Mouse (Mus musculus) retina, embryonic 14.5 days (tissue): Measurements from ENCODE around the gene Tfe3.
"Not testable (repeated sequence)": the region's sequence is repeated elsewhere in the genome, so short reads cannot be mapped to it uniquely, and the experiment has no call there.

Source experiments
- DNase-seq: peaks from one replicate; pipeline ENCODE4 v3.0.0-alpha.2; 2015; ENCODE audit warnings: low spot score

The Tfe3 gene

GRCm38 (mm10) chrX:7753627-7754026 is 8.7 kb upstream of the Tfe3 start:
- not testable (repeated sequence) for DNase-seq

- DNase-seq = no peak
Observed at GRCm38 (mm10) chrX:7762921-7763197, 499 bp downstream of the Tfe3 start.

GRCm38 (mm10) chrX:7763631-7764393 is 1.5 kb downstream of the Tfe3 start:
- no peak for DNase-seq

DNA sequence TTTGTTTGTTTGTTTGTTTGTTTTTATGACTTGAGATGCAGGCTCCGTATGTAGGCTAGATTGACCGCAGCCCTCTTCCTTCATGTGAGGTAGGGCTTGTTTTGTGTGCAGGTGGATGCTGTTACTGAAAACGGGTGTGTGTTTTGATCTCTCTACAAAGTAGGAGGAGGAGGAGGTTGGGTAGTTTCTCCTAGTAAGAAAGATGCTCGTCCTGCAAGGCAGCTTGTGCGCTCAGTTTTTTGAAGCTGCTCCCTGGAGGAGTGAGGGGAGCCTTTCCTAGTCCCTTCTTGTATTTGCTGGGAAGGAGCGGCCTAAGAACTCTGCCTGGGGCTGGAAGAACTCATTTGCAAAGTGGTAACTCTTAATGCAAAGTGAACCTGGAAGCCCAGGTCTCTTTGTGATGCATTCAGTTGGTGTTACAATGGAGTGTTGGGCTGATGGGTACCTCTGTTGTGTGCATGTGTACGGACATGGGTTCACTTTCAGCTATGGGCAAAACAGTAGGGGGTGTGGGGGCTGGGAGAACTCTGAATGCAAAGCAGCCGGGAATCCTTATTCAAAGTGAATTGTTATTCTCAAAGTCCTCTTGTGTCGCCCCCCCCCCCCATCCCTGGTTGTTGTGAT is 2.4 kb downstream of the Tfe3 start:
- DNase-seq = no peak

DNA sequence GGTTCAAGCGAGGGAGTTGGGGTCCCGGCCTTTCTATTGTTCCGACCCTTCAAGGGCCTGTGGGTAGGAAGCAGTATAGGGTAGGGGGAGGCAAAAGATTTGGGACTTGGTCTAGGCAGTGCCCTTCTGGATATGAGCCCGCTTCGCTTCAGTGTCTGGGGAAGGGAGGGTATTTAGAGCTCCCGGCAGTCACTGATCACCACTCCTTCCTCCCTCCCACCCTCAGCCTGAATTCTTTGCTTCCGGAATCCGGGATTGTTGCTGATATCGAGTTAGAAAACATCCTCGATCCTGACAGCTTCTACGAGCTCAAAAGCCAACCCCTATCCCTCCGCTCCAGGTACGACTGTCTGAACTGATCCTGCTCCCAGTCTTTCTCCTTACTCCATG is 2.9 kb downstream of the Tfe3 start:
- DNase-seq = no peak

GRCm38 (mm10) chrX:7765764-7766163 is 3.4 kb downstream of the Tfe3 start:
- peak; percentile 24 for DNase-seq

DNA sequence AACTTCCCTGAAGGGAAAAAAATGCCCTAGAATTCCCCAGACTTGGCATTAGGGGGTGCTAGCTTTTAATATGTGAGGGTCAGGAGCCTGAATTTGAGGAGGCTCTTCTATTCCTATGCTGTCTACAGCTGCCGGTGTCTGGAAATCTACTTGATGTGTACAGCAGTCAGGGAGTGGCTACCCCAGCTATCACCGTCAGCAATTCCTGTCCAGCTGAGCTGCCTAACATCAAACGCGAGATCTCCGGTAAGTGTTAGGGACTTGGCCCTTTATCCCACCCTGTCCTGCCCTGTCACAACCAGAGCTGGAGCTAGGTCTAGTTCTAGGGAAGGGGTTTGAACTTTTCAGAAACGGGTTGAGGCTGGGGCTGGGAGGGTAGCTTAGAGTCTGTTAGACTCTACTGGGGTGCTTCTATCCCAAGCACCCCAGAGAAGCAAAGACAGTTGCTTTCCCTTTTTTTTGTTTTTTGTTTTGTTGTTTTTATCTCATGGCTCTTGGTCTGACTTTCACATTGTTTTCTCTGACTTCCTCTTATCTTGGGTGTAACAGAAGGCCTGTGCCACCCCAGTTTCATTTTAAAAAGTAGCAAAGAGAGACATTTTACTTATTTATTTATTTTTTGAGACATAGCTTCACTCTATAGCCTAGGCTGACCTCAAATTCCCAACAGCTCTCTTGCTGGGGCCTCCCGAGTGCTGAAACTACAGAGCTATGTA is 7.1 kb downstream of the Tfe3 start:
- no peak for DNase-seq

DNA sequence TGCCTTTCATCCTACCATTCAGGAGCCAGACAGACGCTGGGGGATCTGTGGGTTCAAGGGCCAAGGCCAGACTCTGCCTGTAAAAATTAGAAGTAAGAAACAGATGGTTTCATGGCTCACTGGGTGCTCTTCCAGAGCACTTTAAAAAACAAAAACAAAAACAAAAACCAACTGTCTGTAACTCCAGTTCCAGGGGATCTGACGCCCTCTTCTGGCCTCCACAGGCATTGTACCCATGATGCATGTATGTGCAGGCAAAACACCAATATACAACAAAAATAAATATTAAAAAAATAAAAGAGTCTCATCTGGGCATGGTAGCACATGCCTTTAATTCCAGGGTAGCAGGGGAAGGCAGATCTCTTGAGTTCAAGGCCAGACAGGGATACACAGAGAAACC is 10.4 kb downstream of the Tfe3 start:
- no peak for DNase-seq

- DNase-seq = no peak
Observed at GRCm38 (mm10) chrX:7775501-7776205, 13.3 kb downstream of the Tfe3 start.

GRCm38 (mm10) chrX:7776329-7777082 is 14.1 kb downstream of the Tfe3 start:
- peak; percentile 71 for DNase-seq

GRCm38 (mm10) chrX:7778450-7779244 is 16.3 kb downstream of the Tfe3 start:
- no peak for DNase-seq

GRCm38 (mm10) chrX:7779294-7779693 is 16.9 kb downstream of the Tfe3 start:
- DNase-seq = no peak

GRCm38 (mm10) chrX:7782603-7783092 is 20.3 kb downstream of the Tfe3 start:
- DNase-seq = no peak

GRCm38 (mm10) chrX:7789542-7790136 is 27.3 kb downstream of the Tfe3 start, which contains the start of gene Gripap1:
Gene Gripap1 (plus strand): TSS chrX:7789765.
- DNase-seq = peak; percentile 84

DNA sequence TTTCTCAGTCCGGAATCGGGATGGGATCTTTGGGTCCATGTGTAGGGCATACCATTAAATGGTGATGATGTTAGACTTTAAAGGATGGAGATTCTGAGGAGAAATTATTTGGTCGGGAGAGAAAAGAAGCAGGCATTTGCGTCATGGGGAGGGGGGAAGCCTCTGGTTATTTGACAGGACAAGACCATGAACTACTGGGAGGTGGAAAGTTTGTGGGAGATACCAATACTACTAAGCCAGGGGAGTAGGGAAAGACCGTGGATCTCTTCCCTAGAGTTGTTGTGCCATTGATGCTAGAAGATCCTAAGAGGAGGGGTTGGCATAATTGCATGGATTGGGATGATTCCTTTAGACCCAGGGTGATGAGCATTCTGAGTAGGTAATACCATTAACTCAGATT is 27.9 kb downstream of the Tfe3 start:
- no peak for DNase-seq

DNA sequence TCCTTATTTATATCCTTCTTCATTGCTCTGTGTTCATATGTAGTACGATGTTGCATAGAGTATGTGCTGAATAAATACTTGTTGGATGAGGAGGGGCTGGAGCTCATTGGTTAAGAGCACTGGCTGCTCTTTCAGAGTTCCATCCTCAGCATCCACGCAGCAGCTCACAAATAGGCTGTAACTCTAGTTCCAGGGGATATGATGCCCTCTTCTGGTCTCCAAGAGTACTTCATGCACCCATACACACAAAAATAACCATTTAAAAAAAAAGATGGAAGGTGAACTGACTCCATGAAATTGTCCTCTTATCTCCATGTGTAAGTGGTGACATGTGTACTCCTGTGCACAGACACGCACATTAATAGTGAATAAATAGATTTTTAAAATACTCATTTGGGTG is 31.0 kb downstream of the Tfe3 start:
- DNase-seq = peak; percentile 55

DNA sequence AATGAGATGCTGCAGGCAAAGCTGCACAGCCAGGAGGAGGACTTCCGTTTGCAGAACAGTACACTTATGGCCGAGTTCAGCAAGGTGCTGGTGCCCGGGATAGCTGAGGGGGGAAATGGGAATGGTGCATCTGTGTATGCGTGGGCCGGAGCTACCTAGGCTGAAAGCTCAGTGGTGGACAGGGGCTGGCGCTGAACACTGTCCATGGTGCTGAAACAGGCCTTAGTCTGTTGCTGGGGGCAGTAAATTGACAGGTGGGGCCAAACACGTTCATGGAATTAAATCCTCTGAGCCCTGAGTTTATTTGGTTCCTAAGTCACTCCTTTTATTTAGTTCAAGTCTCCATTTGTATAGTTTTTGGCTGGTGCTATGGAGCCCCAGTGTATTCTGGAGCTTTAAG is 32.7 kb downstream of the Tfe3 start:
- peak; percentile 58 for DNase-seq

- DNase-seq = no peak
Observed at GRCm38 (mm10) chrX:7797327-7797726, 35.0 kb downstream of the Tfe3 start.

GRCm38 (mm10) chrX:7802157-7802556 is 39.8 kb downstream of the Tfe3 start:
- DNase-seq = not testable (repeated sequence)

DNA sequence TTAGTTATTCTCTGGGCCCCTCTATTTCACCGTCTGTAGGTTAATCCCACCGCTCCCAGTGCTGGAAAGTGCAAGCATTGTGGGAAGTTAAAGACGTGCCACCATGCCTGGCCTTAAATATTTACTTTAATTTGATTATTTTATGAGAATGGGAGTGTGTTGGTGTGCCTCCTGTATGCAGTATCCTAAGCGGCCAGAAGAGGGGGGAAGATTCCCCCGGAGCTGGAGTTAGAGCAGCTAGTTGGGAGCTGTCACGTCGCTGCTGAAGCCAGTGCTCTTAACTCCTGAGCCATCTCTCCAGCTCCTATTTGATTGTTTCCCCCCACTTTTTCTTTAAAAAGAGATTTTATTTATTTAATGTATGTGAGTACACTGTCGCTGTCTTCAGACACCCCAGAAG is 52.7 kb downstream of the Tfe3 start:
- DNase-seq = peak; percentile 32
